ENCODE assay signal across 8 mouse cellular contexts in genomic region chrX:11839665-11840245, GRCm38 (mm10).
A peak's percentile ranks its signal among the peaks of the same experiment; 100 is the strongest.
DNase-seq lines count a peak whose midpoint lies in the region; ATAC-seq and TF ChIP-seq lines count a peak whose summit lies in the region.

No protein-coding gene starts in this region.

- H3K9me3 ChIP-seq in hindbrain, postnatal 0 days (ENCODE audit: low read length), result no peaks in the 10 kb centered on the region
- no peaks in the 10 kb centered on the region for H3K9me3 ChIP-seq in hindbrain, embryonic 11.5 days (ENCODE audit: control insufficient read depth, low read length)
- H3K9me3 ChIP-seq in hindbrain, embryonic 16.5 days (ENCODE audit: control insufficient read depth, low read length), result no peaks in the 10 kb centered on the region

- DNase-seq in hindbrain, postnatal 0 days (ENCODE audit: low spot score), result peak; percentile 9
- no peak for DNase-seq in hindbrain, embryonic 11.5 days (ENCODE audit: low spot score)
- DNase-seq in cerebellum, adult 9-11 months, result peak; percentile 61
- peak; percentile 59 to 66 for DNase-seq in heart, postnatal 10 days
- DNase-seq in thymus, adult 18-20 months, result no peak

- no peak overlapping the region for H3K4me3 ChIP-seq in hindbrain, postnatal 0 days (ENCODE audit: low read length)
- no peak overlapping the region for H3K4me3 ChIP-seq in hindbrain, embryonic 11.5 days (ENCODE audit: low read depth, low read length)
- H3K4me3 ChIP-seq in myocyte, result no peak overlapping the region
- no peak overlapping the region for H3K4me3 ChIP-seq in hindbrain, embryonic 16.5 days (ENCODE audit: low read length)

- H3K4me2 ChIP-seq in hindbrain, postnatal 0 days (ENCODE audit: low read depth, low read length), result no peak overlapping the region
- H3K4me2 ChIP-seq in hindbrain, embryonic 11.5 days (replicated peaks; ENCODE audit: low read depth, low read length), result no peak overlapping the region
- peak overlapping the region; percentile 73 for H3K4me2 ChIP-seq in myocyte (ENCODE audit: low read depth)
- H3K4me2 ChIP-seq in hindbrain, embryonic 16.5 days (ENCODE audit: low read length), result no peak overlapping the region

- no peak overlapping the region for H3ac ChIP-seq in myocyte (ENCODE audit: control insufficient read depth, insufficient read length)

- WGBS in hindbrain, postnatal 0 days, result 68% methylated on average over 12 of the region's 12 CpGs
- WGBS in hindbrain, embryonic 11.5 days, result 78% methylated on average over 12 of the region's 12 CpGs
- 67% methylated on average over 12 of the region's 12 CpGs for WGBS in hindbrain, embryonic 16.5 days

- intact Hi-C loops in heart, postnatal 10 days (cut with DNase I), result no loop called here

- TF ChIP-seq CTCF in hindbrain, postnatal 0 days (IDR thresholded peaks at IDR 0.05; ENCODE audit: low read depth), result no peak

- no peaks in the 10 kb centered on the region for H3K27me3 ChIP-seq in hindbrain, postnatal 0 days (ENCODE audit: insufficient read depth, low read length)
- no peaks in the 10 kb centered on the region for H3K27me3 ChIP-seq in hindbrain, embryonic 11.5 days (ENCODE audit: control insufficient read depth, insufficient read depth, low read length)
- H3K27me3 ChIP-seq in myocyte (ENCODE audit: control insufficient read depth, insufficient read depth, insufficient read length), result no peaks in the 10 kb centered on the region
- H3K27me3 ChIP-seq in hindbrain, embryonic 16.5 days (replicated peaks; ENCODE audit: control insufficient read depth, insufficient read depth, low read length), result no peaks in the 10 kb centered on the region

- no peaks in the 10 kb centered on the region for H3K36me3 ChIP-seq in hindbrain, postnatal 0 days (ENCODE audit: insufficient read depth, low read length)
- H3K36me3 ChIP-seq in hindbrain, embryonic 11.5 days (ENCODE audit: control insufficient read depth, insufficient read depth, low read length), result no peaks in the 10 kb centered on the region
- no peaks in the 10 kb centered on the region for H3K36me3 ChIP-seq in myocyte (ENCODE audit: control insufficient read depth, insufficient read depth)
- no peaks in the 10 kb centered on the region for H3K36me3 ChIP-seq in hindbrain, embryonic 16.5 days (ENCODE audit: control insufficient read depth, insufficient read depth, low read length)

- no peak overlapping the region for H3K9ac ChIP-seq in hindbrain, postnatal 0 days (replicated peaks; ENCODE audit: low read length)
- no peak overlapping the region for H3K9ac ChIP-seq in hindbrain, embryonic 11.5 days (ENCODE audit: low read depth, low read length)
- H3K9ac ChIP-seq in hindbrain, embryonic 16.5 days (ENCODE audit: low read depth, low read length), result no peak overlapping the region

- H3K27ac ChIP-seq in hindbrain, postnatal 0 days, result no peak overlapping the region
- H3K27ac ChIP-seq in hindbrain, embryonic 11.5 days (ENCODE audit: low read depth, low read length), result no peak overlapping the region
- no peak overlapping the region for H3K27ac ChIP-seq in hindbrain, embryonic 16.5 days (ENCODE audit: low read depth, low read length)

- ATAC-seq in hindbrain, postnatal 0 days, result 0 out of 2 replicates have a peak, but pooled peaks have one; percentile 47
- ATAC-seq in hindbrain, embryonic 11.5 days (ENCODE audit: low FRiP score), result no peak
- ATAC-seq in CD4-positive, CD25-positive, alpha-beta regulatory T cell, adult 4 months, result peak; percentile 66
- no peak for ATAC-seq in hindbrain, embryonic 16.5 days

- no peaks in the 10 kb centered on the region for H3K4me1 ChIP-seq in hindbrain, postnatal 0 days (ENCODE audit: insufficient read depth, low read length)
- no peaks in the 10 kb centered on the region for H3K4me1 ChIP-seq in hindbrain, embryonic 11.5 days (replicated peaks; ENCODE audit: control insufficient read depth, insufficient read depth, low read length)
- no peaks in the 10 kb centered on the region for H3K4me1 ChIP-seq in hindbrain, embryonic 16.5 days (ENCODE audit: control insufficient read depth, insufficient read depth, low read depth, low read length)

- no peaks in the 10 kb centered on the region for H3K79me2 ChIP-seq in myocyte (ENCODE audit: control insufficient read depth, insufficient read depth)

- TF ChIP-seq POLR2A in myocyte (IDR thresholded peaks at IDR 0.05; ENCODE audit: insufficient read length, low read depth), result no peak

TF ChIP-seq in myocyte, 11 proteins besides CTCF, POLR2A, EP300 and RAD21:
- TF ChIP-seq TCF3 (IDR thresholded peaks at IDR 0.05; ENCODE audit: insufficient read length, low read depth) (no peak), MYOG (IDR thresholded peaks at IDR 0.05; ENCODE audit: control insufficient read depth in 1 of 3, insufficient read depth in 1 of 3, insufficient read length in 2 of 3, low read depth in 2 of 3) (peak; percentile 33 to 80 (median 53)), CEBPB (IDR thresholded peaks at IDR 0.05; ENCODE audit: insufficient read depth, poor library complexity, severe bottlenecking) (no peak), TCF12 (IDR thresholded peaks at IDR 0.05; ENCODE audit: insufficient read depth, poor library complexity, severe bottlenecking) (peak; percentile 55), E2F4 (IDR thresholded peaks at IDR 0.05; ENCODE audit: insufficient read depth) (no peak), MYOD1 (IDR thresholded peaks at IDR 0.05; ENCODE audit: control insufficient read depth in 1 of 3, insufficient read length in 2 of 3, low read depth in 2 of 3) (peak; percentile 15 to 87 (median 70))

Comparison
In these comparisons a context has a peak if more than half of its experiments do, and no peak if none do; other contexts are left out.
1. ATAC-seq: peak in hindbrain, postnatal 0 days (single experiment) and CD4-positive, CD25-positive, alpha-beta regulatory T cell, adult 4 months (single experiment); none in hindbrain, embryonic 11.5 days (single experiment) and hindbrain, embryonic 16.5 days (single experiment).
2. DNase-seq: peak in hindbrain, postnatal 0 days (single experiment), cerebellum, adult 9-11 months (single experiment) and heart, postnatal 10 days (2 of 2); none in hindbrain, embryonic 11.5 days (single experiment) and thymus, adult 18-20 months (0 of 2).